Mouse (Mus musculus): ENCODE data around the gene Bcas1.

Bcas1 gene

GRCm38 (mm10) chr2:170418748-170419147 is 8.9 kb downstream of the Bcas1 start:
- DNase-seq (ENCODE audit: low read depth, low spot score), result no peak

DNA sequence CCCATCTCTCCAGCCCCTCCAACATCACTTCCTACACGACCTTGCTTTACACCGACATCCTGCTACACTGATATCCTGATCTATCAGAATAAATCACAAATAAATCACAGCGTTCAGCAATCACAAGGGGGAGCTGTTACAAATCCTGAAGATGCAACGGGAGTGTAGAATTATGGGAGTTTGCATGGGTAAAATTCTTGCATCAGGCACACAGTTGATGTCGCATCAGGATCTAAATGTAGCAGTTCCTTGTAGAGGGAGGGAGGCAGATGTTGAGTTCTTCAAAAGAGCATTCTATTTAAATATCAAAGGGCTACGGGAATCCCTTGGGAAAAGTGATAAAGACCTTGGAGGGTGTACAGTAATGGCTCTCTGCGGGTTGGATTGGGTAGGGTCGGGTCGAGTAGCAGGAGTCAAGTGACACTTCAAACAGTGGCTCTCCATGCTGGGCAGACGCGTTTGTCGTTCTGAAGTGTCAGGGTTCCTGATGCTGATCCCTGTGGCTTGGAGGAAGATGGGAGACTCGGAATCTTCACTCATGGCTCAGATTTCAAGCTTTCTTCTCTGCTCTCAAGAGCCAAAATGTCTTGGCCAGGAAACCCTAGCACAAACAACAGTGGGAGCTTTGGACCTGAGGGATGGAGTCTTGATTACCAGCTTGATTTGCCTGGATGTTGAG is 16.0 kb downstream of the Bcas1 start:
- DNase-seq (ENCODE audit: low read depth, low spot score), result no peak

DNA sequence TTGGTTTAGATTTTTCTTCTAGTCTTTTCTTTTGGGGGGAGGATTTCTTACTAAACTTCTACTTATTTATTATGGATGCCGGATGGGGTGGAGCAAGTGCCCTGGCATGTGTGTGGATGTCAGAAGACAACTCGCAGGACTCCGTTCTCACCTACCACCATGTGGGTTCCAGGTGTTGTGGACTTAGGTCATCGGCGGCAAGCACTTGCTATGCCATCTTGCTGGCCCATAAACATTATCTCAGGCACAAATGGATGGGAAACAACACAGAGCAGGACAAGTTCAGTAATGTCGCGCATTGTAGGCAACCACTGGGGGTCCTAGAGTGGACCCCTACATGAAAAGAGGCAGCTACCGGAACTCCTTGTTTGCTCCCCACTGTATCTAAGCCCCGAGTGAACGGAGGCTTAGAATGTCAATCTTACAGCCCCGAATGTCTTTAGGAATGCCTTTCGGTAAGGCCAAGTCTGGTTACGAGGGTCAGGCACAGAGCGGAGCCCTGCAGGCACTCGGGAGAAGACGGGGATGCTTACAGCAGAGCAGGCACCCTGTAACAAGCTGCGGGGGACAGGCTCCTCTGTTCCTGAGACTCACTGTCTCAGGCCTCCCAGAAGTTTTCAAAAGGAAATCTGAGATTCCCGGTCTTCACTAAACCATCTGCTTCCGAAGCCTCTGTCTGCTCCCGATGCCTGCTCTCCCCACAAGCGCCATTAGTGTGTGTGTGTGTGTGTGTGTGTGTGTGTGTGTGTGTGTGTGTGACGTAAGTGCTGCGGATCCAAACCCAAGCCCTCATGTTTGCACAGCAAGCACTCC is 16.8 kb downstream of the Bcas1 start:
- DNase-seq (ENCODE audit: low read depth, low spot score), result no peak

GRCm38 (mm10) chr2:170406438-170406837 is 21.2 kb downstream of the Bcas1 start:
- no peak for DNase-seq (ENCODE audit: low read depth, low spot score)

DNA sequence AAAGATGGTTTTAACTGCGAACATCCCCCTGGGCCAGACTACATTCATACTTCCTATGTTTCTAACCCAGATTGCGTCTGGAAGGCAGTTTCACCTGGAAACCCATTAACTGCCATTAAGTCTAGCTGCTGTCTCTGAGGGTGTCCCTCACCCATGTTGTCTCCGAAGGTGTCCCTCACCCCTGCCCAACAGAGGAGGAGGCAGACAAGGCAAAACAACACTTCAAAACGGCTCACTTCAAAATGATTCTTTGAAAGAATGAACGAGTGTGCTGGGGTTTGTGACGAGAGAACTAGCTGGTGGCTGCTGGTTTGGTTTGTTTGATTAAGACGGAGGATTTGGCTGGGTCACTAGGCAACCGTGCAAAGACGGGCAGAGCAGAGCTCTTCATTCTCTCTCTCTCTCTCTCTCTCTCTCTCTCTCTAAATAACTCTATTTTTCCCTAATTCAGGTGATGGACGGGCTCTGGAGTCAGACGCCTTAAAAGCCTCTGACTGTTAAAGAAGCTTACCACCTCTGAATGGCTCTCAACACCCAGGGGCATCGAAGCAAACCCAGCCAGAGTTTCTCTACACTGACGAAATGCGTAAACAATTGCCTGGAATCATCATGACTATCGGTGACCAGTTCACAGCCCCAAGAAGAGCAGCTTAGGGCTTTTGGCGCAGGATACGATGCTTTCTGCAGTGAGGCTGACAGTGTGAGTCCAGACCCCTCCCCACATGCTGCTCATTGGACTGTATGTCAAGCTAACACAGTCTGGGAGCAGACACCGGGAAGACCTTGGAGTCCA is 22.7 kb downstream of the Bcas1 start:
- no peak for DNase-seq (ENCODE audit: low read depth, low spot score)

GRCm38 (mm10) chr2:170403666-170404385 is 23.8 kb downstream of the Bcas1 start:
- no peak for DNase-seq (ENCODE audit: low read depth, low spot score)

DNA sequence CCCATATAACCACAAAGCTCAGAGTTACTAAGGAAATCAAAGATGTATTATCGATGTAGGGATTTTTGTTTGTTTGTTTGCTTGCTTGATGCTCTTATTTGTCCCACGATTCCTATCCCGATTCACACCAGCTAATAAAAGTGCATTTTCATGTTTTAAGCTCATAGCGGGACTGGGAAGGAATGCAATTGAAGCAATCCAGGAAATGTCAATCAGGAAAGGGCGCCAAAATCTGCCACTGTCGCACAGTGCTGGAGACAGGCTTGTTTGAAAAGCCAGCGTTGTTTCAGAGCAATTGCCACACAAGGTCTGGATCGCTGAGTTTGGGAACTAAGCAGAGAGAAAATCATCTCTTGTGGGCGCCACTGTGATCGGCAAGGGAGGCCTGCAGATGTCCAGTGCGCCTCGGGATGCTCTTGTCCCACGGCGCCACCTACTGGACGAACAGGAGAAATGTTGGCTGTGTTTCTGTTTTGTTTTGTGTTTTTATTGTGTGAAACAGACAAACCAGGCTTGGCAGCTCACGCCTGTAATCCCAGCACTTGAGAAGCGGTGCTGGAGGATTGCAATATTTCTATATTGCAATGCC is 26.3 kb downstream of the Bcas1 start:
- DNase-seq (ENCODE audit: low read depth, low spot score), result peak; percentile 65

DNA sequence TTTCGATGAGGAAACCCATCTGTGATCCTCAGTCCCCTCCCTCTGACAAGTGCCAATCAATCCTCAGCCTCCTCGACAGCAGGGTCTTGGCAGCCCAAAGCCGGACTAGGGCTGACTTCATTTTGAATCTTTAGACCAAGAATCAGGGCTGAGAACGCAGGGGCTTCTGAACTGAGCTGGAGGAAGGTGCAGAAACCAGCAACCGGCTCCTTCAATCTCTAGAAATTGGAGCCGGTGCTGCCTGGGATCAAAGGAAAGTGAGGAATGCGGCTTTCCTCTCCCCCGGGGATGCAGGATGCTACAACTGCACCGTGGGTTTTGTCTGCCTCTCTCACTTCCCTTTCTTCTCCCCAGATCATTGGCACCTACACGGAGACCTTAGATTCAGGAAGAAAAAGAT is 27.0 kb downstream of the Bcas1 start:
- DNase-seq (ENCODE audit: low read depth, low spot score), result no peak

GRCm38 (mm10) chr2:170391994-170392393 is 35.7 kb downstream of the Bcas1 start:
- no peak for DNase-seq (ENCODE audit: low read depth, low spot score)

DNA sequence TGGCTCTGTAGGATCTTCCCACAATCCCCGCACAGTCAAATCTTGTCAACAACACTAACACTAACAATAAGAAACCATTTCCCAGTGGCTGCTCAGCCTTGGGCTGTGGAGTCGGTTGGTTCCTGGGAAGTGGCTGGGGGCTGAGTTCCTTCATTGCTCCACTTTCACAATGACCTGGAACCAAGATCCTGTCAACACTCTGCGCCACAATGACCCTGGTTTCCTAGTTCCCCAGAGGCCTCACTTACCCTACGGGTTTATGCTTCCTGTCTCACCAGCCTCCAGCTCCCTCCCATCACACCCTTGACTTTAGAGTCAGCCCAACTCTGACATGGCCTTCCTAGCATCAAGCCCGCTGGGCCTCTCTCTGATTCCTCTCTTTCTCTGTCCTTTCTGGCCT is 39.3 kb downstream of the Bcas1 start:
- DNase-seq (ENCODE audit: low read depth, low spot score), result no peak

DNA sequence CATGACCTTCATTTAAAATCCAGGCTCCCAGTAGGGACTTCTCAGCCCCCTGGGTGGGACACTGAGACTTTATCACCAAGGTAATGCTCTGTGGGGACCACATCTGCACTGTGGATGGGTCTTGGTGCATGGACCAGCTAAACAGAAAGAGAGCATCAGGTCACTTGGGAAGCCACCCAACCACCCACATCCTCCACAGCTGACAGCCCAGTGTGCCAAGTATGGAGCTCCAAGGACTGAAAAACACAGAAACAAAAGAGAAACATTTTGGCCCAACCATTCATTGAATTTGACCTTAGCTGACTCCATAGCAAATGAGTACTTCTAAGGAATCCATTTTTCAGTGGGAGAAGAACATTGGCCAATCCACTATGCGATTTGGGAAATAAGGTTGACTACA is 42.1 kb downstream of the Bcas1 start:
- no peak for DNase-seq (ENCODE audit: low read depth, low spot score)

DNA sequence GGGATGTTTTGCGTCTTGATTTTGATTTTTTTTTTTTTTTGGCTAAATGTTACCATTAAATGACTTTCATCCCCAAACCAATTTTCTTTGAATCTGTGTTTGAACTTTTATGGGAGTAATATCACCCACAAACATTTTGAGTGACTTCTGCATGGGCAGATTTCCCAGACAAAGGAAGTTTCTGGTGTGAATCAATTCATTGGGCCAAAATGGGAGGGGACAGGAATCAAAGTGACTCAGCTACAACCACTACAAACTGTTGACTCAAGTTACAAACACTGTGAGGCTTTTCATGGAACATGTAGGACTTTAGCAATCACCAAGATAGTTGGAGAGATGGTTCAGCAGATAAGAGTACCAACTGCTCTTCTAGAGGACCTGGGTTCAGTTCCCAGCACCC is 42.9 kb downstream of the Bcas1 start:
- DNase-seq (ENCODE audit: low read depth, low spot score), result no peak

GRCm38 (mm10) chr2:170373391-170373790 is 54.3 kb downstream of the Bcas1 start:
- DNase-seq (ENCODE audit: low read depth, low spot score), result no peak

GRCm38 (mm10) chr2:170365676-170366075 is 62.0 kb downstream of the Bcas1 start:
- DNase-seq (ENCODE audit: low read depth, low spot score), result no peak

DNA sequence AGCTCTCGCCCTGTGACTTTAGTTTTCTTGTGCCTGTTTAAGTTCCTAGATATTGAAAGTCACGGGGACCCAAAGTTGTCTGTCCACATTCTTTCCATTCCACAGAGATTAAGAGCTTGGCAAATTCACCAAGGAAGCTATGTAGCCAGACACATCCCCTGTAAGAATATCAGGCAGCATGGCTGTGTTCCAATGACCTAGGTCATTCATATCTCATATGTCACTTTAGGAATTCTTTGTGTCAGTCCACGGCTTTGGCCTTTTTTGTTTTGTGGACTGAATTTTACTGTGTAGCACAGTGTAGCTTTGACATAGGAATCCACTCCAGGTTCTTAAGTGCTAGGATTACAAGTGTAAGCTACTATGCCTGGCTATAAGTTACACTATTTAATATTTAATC is 62.4 kb downstream of the Bcas1 start:
- no peak for DNase-seq (ENCODE audit: low read depth, low spot score)

DNA sequence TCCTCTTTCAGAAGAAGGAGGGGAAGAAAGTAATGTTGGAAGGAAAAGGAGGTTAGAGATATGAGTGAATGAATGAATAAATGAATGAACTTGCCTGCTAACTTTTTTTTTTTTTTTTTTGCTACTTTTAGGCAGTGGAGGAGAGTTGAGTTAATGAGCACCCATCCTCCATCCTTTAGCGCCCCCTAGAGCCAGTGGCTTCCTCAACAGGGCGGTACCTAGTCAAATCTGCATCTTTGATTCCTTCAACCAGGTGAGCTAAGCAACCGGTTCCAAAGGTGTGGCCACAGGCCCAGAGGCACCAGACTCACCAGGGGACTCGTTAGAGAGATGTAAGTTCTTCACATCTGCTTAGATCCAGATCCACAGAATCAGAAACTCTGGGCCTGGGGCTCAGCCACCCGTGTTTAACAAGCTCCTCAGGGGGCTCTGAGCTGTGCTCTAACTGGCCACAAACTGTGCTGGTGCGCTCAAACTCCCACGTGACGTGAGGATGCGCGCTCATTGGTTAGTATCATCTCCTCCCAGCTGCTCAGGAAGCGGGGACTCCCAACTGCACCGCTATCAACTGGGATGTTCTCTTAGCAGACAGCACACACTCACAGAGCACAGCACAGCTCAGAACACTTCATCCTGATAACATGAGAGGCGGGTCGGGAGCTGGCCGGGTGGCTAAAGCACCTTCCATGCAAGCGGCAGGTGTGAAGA is 70.8 kb downstream of the Bcas1 start:
- DNase-seq (ENCODE audit: low read depth, low spot score), result no peak

- DNase-seq (ENCODE audit: low read depth, low spot score), result peak; percentile 71
Observed at GRCm38 (mm10) chr2:170354963-170355367, 72.7 kb downstream of the Bcas1 start.

DNA sequence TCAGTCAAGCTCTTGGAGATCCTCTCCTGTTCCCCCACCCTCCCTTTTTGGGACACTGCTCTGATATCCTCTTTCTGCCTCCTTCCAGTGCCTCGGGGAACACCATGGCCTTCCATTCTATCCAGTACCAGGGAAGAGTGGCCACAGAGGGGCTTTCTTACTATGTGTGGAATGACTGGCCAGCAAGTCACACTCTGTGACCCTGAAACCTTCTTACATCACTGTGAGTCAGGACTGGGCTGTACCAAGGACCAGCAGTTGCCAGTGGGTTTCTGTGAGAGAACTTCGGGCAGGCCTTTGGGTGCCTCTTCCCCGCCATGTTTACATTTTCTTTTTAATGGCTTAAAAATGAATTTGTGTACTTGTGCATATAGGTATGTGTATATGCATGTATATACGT is 75.4 kb downstream of the Bcas1 start:
- DNase-seq (ENCODE audit: low read depth, low spot score), result no peak

GRCm38 (mm10) chr2:170351847-170352246 is 75.8 kb downstream of the Bcas1 start:
- DNase-seq (ENCODE audit: low read depth, low spot score), result no peak

DNA sequence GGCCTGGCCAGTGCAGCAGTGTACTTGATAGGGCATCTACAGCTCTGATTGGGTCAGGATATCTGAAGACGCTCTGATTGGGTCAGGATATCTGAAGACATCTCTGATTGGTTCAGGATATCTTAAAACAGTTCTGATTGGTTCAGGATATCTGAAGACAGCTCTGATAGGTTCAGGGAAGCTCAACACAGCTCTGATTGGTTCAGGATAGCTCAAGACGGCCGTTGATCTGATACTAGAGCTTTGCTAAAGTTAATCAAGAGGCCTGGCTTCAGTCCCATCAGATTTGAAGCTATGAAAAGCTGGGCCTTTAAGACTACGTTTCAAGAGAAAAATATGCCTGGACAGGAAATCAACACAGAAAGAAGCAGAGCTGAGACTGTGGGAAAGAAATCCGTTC is 77.9 kb downstream of the Bcas1 start:
- DNase-seq (ENCODE audit: low read depth, low spot score), result no peak

GRCm38 (mm10) chr2:170349096-170349495 is 78.5 kb downstream of the Bcas1 start:
- DNase-seq (ENCODE audit: low read depth, low spot score), result no peak
